Mouse (Mus musculus) brain, embryonic 14.5 days (tissue): ENCODE data around the gene Ikzf4.

Experiments used
- CTCF ChIP-seq: fragments of 200-500 bp; IDR thresholded peaks from 2 replicates; pipeline ENCODE4 v1.5.1; 2012; ENCODE audit warnings: inconsistent platforms, mild to moderate bottlenecking, moderate library complexity, borderline replicate concordance; ENCODE audit not compliant: insufficient read depth, insufficient read length; ENCODE audit errors: extremely low read depth
- POLR2A ChIP-seq: fragments of 200-500 bp; IDR thresholded peaks from 2 replicates; pipeline ENCODE4 v1.6.1; 2012; ENCODE audit warnings: mild to moderate bottlenecking, inconsistent platforms, borderline replicate concordance; ENCODE audit not compliant: poor library complexity, insufficient read depth, insufficient read length, severe bottlenecking; ENCODE audit errors: extremely low read depth

DNA sequence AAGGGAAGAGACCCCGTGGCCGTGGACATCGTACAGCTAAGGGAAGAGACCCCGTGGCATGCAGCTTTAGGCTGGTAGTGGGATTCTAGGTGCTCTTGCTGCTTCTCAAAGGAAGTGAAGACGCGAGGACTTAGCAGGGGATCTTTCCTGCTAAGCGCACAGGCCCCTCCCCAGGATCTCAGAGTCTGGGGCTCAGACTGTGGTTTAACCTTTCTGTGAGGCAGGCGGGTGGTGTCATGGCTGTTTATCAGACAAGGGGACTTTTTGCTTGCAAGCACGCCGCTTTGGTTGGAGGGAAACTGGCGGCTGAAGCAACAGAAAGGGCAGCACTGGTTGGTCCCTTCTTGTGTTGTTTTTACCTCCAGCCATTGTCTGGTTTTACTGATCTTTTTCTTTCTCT is 8.8 kb downstream of the Ikzf4 start:
- TF ChIP-seq POLR2A (no peak), CTCF (no peak)
